Mouse (Mus musculus) cerebellum, adult 9-11 months (tissue): Measurements from ENCODE around the gene Prima1.

Experiments
- DNase-seq: peaks from one replicate; pipeline ENCODE4 v3.0.0; 2022

Prima1 gene

GRCm38 (mm10) chr12:103242083-103242581 is at the start of gene Prima1:
Gene Prima1 (minus strand): TSS chr12:103242150.
- peak; percentile 20 for DNase-seq

GRCm38 (mm10) chr12:103287276-103287675 is 45.3 kb upstream of the Prima1 start:
- no peak for DNase-seq

- no peak for DNase-seq
Measured at GRCm38 (mm10) chr12:103283411-103283810, 41.5 kb upstream of the Prima1 start.

GRCm38 (mm10) chr12:103282936-103283335 is 41.0 kb upstream of the Prima1 start:
- no peak for DNase-seq

GRCm38 (mm10) chr12:103281912-103282311 is 40.0 kb upstream of the Prima1 start:
- no peak for DNase-seq

- no peak for DNase-seq
Measured at GRCm38 (mm10) chr12:103281491-103281890, 39.5 kb upstream of the Prima1 start.

GRCm38 (mm10) chr12:103276422-103276821 is 34.5 kb upstream of the Prima1 start:
- no peak for DNase-seq

GRCm38 (mm10) chr12:103273732-103274131 is 31.8 kb upstream of the Prima1 start:
- no peak for DNase-seq

- DNase-seq = no peak
Measured at GRCm38 (mm10) chr12:103273051-103273450, 31.1 kb upstream of the Prima1 start.

GRCm38 (mm10) chr12:103272176-103272575 is 30.2 kb upstream of the Prima1 start:
- DNase-seq = no peak

GRCm38 (mm10) chr12:103266605-103267004 is 24.7 kb upstream of the Prima1 start:
- no peak for DNase-seq

GRCm38 (mm10) chr12:103262017-103262865 is 20.3 kb upstream of the Prima1 start:
- DNase-seq = no peak

- DNase-seq = no peak
Measured at GRCm38 (mm10) chr12:103252901-103253434, 11.0 kb upstream of the Prima1 start.

- no peak for DNase-seq
Measured at GRCm38 (mm10) chr12:103251151-103251550, 9.2 kb upstream of the Prima1 start.

- DNase-seq = no peak
Measured at GRCm38 (mm10) chr12:103250333-103250732, 8.4 kb upstream of the Prima1 start.

GRCm38 (mm10) chr12:103243041-103243440 is 1.1 kb upstream of the Prima1 start:
- no peak for DNase-seq

GRCm38 (mm10) chr12:103242591-103243025 is 658 bp upstream of the Prima1 start:
- peak; percentile 13 for DNase-seq

GRCm38 (mm10) chr12:103241311-103242082 is 453 bp downstream of the Prima1 start:
- no peak for DNase-seq

GRCm38 (mm10) chr12:103238924-103239460 is 3.0 kb downstream of the Prima1 start:
- DNase-seq = no peak

GRCm38 (mm10) chr12:103235856-103236255 is 6.1 kb downstream of the Prima1 start:
- DNase-seq = no peak

GRCm38 (mm10) chr12:103235251-103235650 is 6.7 kb downstream of the Prima1 start:
- DNase-seq = no peak

- no peak for DNase-seq
Measured at GRCm38 (mm10) chr12:103229058-103229457, 12.9 kb downstream of the Prima1 start.

GRCm38 (mm10) chr12:103226121-103226520 is 15.8 kb downstream of the Prima1 start:
- DNase-seq = no peak
